Mouse (Mus musculus) cerebellum, adult 2 months (tissue): ENCODE results near the gene Rpa1.

Experiments
- CTCF ChIP-seq: fragments of 200-500 bp; IDR thresholded peaks from 2 replicates; pipeline ENCODE4 v1.5.1; 2011; ENCODE audit warnings: low read depth, mild to moderate bottlenecking, control low read depth, low read length, moderate library complexity, borderline replicate concordance; ENCODE audit not compliant: insufficient read depth
- POLR2A ChIP-seq: fragments of 200-500 bp; IDR thresholded peaks from 2 replicates; pipeline ENCODE4 v1.6.1; 2011; ENCODE audit warnings: low read length, control low read depth, borderline replicate concordance; ENCODE audit not compliant: insufficient read depth

DNA sequence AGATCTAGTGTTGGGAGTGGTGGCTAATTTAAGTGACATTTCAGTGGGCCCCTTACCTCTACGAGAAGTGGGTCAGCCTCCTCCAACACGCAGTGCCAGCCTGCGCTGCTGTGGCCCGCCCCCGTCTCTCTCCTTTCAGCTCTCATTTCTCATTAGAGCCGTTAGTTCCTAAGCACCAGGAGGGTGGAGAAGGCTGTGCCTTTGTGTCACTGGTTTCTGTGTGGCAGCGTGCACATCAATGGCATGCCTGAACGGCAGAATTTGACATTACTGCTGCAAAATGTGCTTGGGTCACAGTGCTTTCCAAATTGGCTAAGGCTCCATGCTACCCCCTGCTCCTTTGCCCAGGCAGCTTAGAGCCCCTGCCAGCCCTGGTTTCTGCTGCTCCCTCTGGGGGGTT is 74.7 kb downstream of the Rpa1 start:
- TF ChIP-seq POLR2A (no peak), CTCF (no peak)
